Mouse (Mus musculus) midbrain, postnatal 0 days (tissue): ENCODE data around the gene 1600002K03Rik. TPM values are rescaled to one million over a fixed set of nuclear protein-coding genes. Genes with fewer than 3 reads are reported as not detected.
A peak's percentile ranks its signal among the peaks of the same experiment; 100 is the strongest.
"Not testable (repeated sequence)": the region's sequence is repeated elsewhere in the genome, so short reads cannot be mapped to it uniquely, and the experiment has no call there.

ENCODE experiments used
- ATAC-seq: fragments of 200-750 bp; cut with Nextera tagmentation; 2 replicates; pipeline ENCODE4 v1.8.0; 2017; ENCODE audit warnings: moderate number of reproducible peaks, mild to moderate bottlenecking, moderate TSS enrichment, moderate library complexity; ENCODE audit not compliant: low FRiP score
- DNase-seq: peaks from one replicate; pipeline ENCODE4 v3.0.0-alpha.2; 2015; ENCODE audit warnings: low spot score
- H3K27ac ChIP-seq: fragments of 300-500 bp; sonication (generic); 2 replicates; pipeline ENCODE4 v1.5.1; 2014; ENCODE audit warnings: low read depth, mild to moderate bottlenecking, low read length, mixed read lengths
- H3K27me3 ChIP-seq: fragments of 300-500 bp; sonication (generic); 2 replicates; pipeline ENCODE4 v1.6.1; 2014; ENCODE audit warnings: low read length, control low read depth, mixed read lengths; ENCODE audit not compliant: insufficient read depth
- H3K36me3 ChIP-seq: fragments of 300-500 bp; sonication (generic); 2 replicates; pipeline ENCODE4 v1.6.1; 2014; ENCODE audit warnings: low read length, control low read depth, mixed read lengths; ENCODE audit not compliant: insufficient read depth
- H3K4me1 ChIP-seq: fragments of 300-500 bp; sonication (generic); 2 replicates; pipeline ENCODE4 v1.6.1; 2014; ENCODE audit warnings: mild to moderate bottlenecking, control low read depth, antibody characterized with exemption, low read length, mixed read lengths; ENCODE audit not compliant: insufficient read depth
- H3K4me2 ChIP-seq: fragments of 300-500 bp; sonication (generic); 2 replicates; pipeline ENCODE4 v1.6.1; 2014; ENCODE audit warnings: low read depth, mild to moderate bottlenecking, low read length, mixed read lengths; ENCODE audit not compliant: poor library complexity, severe bottlenecking
- H3K4me3 ChIP-seq: fragments of 300-500 bp; sonication (generic); 2 replicates; pipeline ENCODE4 v1.5.1; 2014; ENCODE audit warnings: low read depth, mild to moderate bottlenecking, low read length, moderate library complexity
- H3K9ac ChIP-seq: fragments of 300-500 bp; sonication (generic); replicated peaks from 2 replicates; pipeline ENCODE4 v1.6.1; 2014; ENCODE audit warnings: mild to moderate bottlenecking, low read length, moderate library complexity, mixed read lengths; ENCODE audit not compliant: poor library complexity, severe bottlenecking
- H3K9me3 ChIP-seq: fragments of 300-500 bp; sonication (generic); 2 replicates; pipeline ENCODE4 v1.6.1; 2016; ENCODE audit warnings: low read length, control low read depth
- CTCF ChIP-seq: IDR thresholded peaks from 2 replicates; pipeline ENCODE4 v1.5.1; 2016; ENCODE audit warnings: antibody characterized with exemption, mild to moderate bottlenecking
- WGBS: fragments of 180-500 bp; shearing (Covaris S2); extraction: QIAGEN DNeasy Blood & Tissue Kit; methylation state at CpG from one replicate; pipeline ENCODE4 v1.1.7; 2014; 5-methylcytosine and 5-hydroxymethylcytosine counted together
- polyA plus RNA-seq: library from polyadenylated mRNA; unstranded; fragments of >200 nt; fragmentation: Nextera tagmentation; extraction: Ambion mirVana; gene quantifications from 2 replicates; pipeline ENCODE4 v1.2.1, GENCODE M21; 2015
- total RNA-seq: library from RNA; depleted of rRNA; stranded (reverse); fragments of >200 nt; gene quantifications from 2 replicates; pipeline ENCODE4 v1.2.3, GENCODE M21; 2014

Gene 1600002K03Rik
- total and polyA plus RNA-seq, 2 experiments from 2014 or later: 2.8 to 4.1 TPM

GRCm38 (mm10) chr10:80162716-80163299 is 9.9 kb upstream of the 1600002K03Rik start:
- 79% methylated on average over 6 of the region's 6 CpGs for WGBS
- no peak overlapping the region for H3K27ac ChIP-seq
- ATAC-seq (no peak), DNase-seq (no peak)
- H3K4me2 ChIP-seq: no peak overlapping the region
- H3K9ac ChIP-seq: no peak overlapping the region
- H3K4me3 ChIP-seq: no peak overlapping the region
- H3K36me3 ChIP-seq: no peaks in the 10 kb centered on the region
- no peaks in the 10 kb centered on the region for H3K27me3 ChIP-seq
- H3K4me1 ChIP-seq: peaks cover 18% of the 10 kb centered on the region
- TF ChIP-seq CTCF: no peak
- H3K9me3 ChIP-seq: no peaks in the 10 kb centered on the region

- Histone ChIP-seq H3K36me3 (no peaks in the 10 kb centered on the region), H3K4me1 (peaks cover 18% of the 10 kb centered on the region), H3K4me3 (peak overlapping the region; percentile 50; the same call in 1 of the 2 replicates), H3K9ac (no peak overlapping the region), H3K27me3 (no peaks in the 10 kb centered on the region), H3K4me2 (peak overlapping the region; percentile 96), H3K27ac (no peak overlapping the region), H3K9me3 (no peaks in the 10 kb centered on the region)
- no peak for DNase-seq
- no peak for ATAC-seq
- 81% methylated on average over 8 of the region's 8 CpGs for WGBS
- TF ChIP-seq CTCF: no peak
These were observed 9.0 kb upstream of the 1600002K03Rik start for GRCm38 (mm10) chr10:80163721-80164120.

GRCm38 (mm10) chr10:80164161-80164997 is 8.4 kb upstream of the 1600002K03Rik start:
- Histone ChIP-seq H3K9ac (peak overlapping the region; percentile 77), H3K36me3 (no peaks in the 10 kb centered on the region), H3K4me3 (peak overlapping the region; percentile 50), H3K4me1 (peaks cover 15% of the 10 kb centered on the region; the same call in 1 of the 2 replicates), H3K9me3 (no peaks in the 10 kb centered on the region), H3K4me2 (peak overlapping the region; percentile 96), H3K27me3 (no peaks in the 10 kb centered on the region), H3K27ac (peak overlapping the region; percentile 82)
- 7% methylated on average over 43 of the region's 44 CpGs for WGBS
- ATAC-seq (no peak), DNase-seq (peak; percentile 50)
- TF ChIP-seq CTCF: peak; percentile 36

GRCm38 (mm10) chr10:80164998-80165344 is 7.8 kb upstream of the 1600002K03Rik start:
- peak overlapping the region; percentile 96 for H3K4me2 ChIP-seq
- H3K4me1 ChIP-seq: peaks cover 15% of the 10 kb centered on the region; the same call in 1 of the 2 replicates
- peak overlapping the region; percentile 77 for H3K9ac ChIP-seq
- no peaks in the 10 kb centered on the region for H3K9me3 ChIP-seq
- H3K27ac ChIP-seq: peak overlapping the region; percentile 82
- DNase-seq (peak; percentile 98), ATAC-seq (peak; percentile 64)
- H3K27me3 ChIP-seq: no peaks in the 10 kb centered on the region
- H3K36me3 ChIP-seq: no peaks in the 10 kb centered on the region
- peak; percentile 100 for TF ChIP-seq CTCF
- WGBS: under 1% methylated on average over 17 of the region's 17 CpGs
- peak overlapping the region; percentile 50 for H3K4me3 ChIP-seq

- peak within 1 kb of the TSS; percentile 77 for H3K9ac ChIP-seq
- peak within 1 kb of the TSS; percentile 82 for H3K27ac ChIP-seq
- H3K27me3 ChIP-seq: no peaks in the 10 kb centered on the region
- TF ChIP-seq CTCF: no peak
- DNase-seq: peak; percentile 61
- ATAC-seq: no peak
- H3K4me1 ChIP-seq: peaks cover 9% of the 10 kb centered on the region; the same call in 1 of the 2 replicates
- WGBS: 14% methylated on average over 20 of the region's 20 CpGs
- peak within 1 kb of the TSS; percentile 91 for H3K4me3 ChIP-seq
- peaks cover 5% of the 10 kb centered on the region for H3K36me3 ChIP-seq
- no peaks in the 10 kb centered on the region for H3K9me3 ChIP-seq
- H3K4me2 ChIP-seq: peak within 1 kb of the TSS; percentile 96
These were observed 7.2 kb upstream of the 1600002K03Rik start, which contains the start of gene Cirbp for GRCm38 (mm10) chr10:80165392-80166128. Gene Cirbp (plus strand): TSS chr10:80165985.

- Histone ChIP-seq H3K27ac (peak overlapping the region; percentile 82), H3K36me3 (peaks cover 11% of the 10 kb centered on the region), H3K4me2 (peak overlapping the region; percentile 96), H3K4me3 (peak overlapping the region; percentile 50; the same call in 1 of the 2 replicates), H3K9ac (peak overlapping the region; percentile 36; the same call in 1 of the 2 replicates)
- not testable (repeated sequence) for H3K9me3 ChIP-seq, H3K27me3 ChIP-seq, DNase-seq, H3K4me1 ChIP-seq, ATAC-seq
- 87% methylated on average over 4 of the region's 4 CpGs for WGBS
These were observed 6.6 kb upstream of the 1600002K03Rik start for GRCm38 (mm10) chr10:80166136-80166535.
